Mouse (Mus musculus) cortical plate, adult 2 months (tissue): ENCODE measurements around the gene Tmeff2.

Experiments used
- CTCF ChIP-seq: fragments of 200-500 bp; IDR thresholded peaks from 2 replicates; pipeline ENCODE4 v1.5.1; 2011; ENCODE audit warnings: mild to moderate bottlenecking, control low read depth, low read length; ENCODE audit not compliant: insufficient read depth; ENCODE audit errors: extremely low read depth
- POLR2A ChIP-seq: fragments of 200-500 bp; IDR thresholded peaks from 2 replicates; pipeline ENCODE4 v1.6.1; 2011; ENCODE audit warnings: mild to moderate bottlenecking, low read length, control low read depth; ENCODE audit not compliant: insufficient read depth; ENCODE audit errors: extremely low read depth

GRCm38 (mm10) chr1:51225156-51225555, 324.7 kb downstream of the Tmeff2 start:
- TF ChIP-seq CTCF, result no peak
- TF ChIP-seq POLR2A, result no peak
